ENCODE assay signal across 13 mouse cellular contexts in genomic region chr2:77200958-77201614, GRCm38 (mm10). TPM values are rescaled to one million over a fixed set of nuclear protein-coding genes. Genes with fewer than 3 reads are reported as not detected.
DNase-seq lines count a peak whose midpoint lies in the region; ATAC-seq and TF ChIP-seq lines count a peak whose summit lies in the region.
"Had no signal": no experiment of that assay in that cellular context is flagged by ENCODE, and none has a peak within 500 bp of the region (broad histone marks: within the 10 kb centered on the region; RNA-seq: fewer than 3 reads in every experiment).

No protein-coding gene starts in this region.

- DNase-seq in heart, postnatal 36 days: no peak
- DNase-seq in Patski (ENCODE audit: low read depth, low spot score): no peak
- DNase-seq in forebrain, embryonic 14.5 days (ENCODE audit: low spot score): no peak
- DNase-seq: gastrocnemius, postnatal 25 days; kidney, postnatal 4 days had no signal

- in situ Hi-C loops in Patski (cut with MboI; ENCODE audit: low pct_unique_long_range_greater_than_20kb): loop anchor here (10.0 kb wide), 1 partner anchor 136 kb away; no protein-coding TSS in a partner anchor

- H3K27me3 ChIP-seq in heart, embryonic 13.5 days (replicated peaks): no peaks in the 10 kb centered on the region
- H3K27me3 ChIP-seq in Patski: no peaks in the 10 kb centered on the region
- no peaks in the 10 kb centered on the region for H3K27me3 ChIP-seq in forebrain, embryonic 14.5 days (replicated peaks; ENCODE audit: control insufficient read depth, insufficient read depth, low read length)
- H3K27me3 ChIP-seq in forebrain, embryonic 16.5 days (replicated peaks; ENCODE audit: control insufficient read depth, insufficient read depth, low read length): no peaks in the 10 kb centered on the region
- H3K27me3 ChIP-seq: limb, embryonic 13.5 days; neural tube, embryonic 13.5 days; stomach, embryonic 15.5 days had no signal

- intact Hi-C loops in heart, postnatal 36 days (cut with DNase I): no loop called here

- no peak for ATAC-seq in heart, embryonic 13.5 days (ENCODE audit: extremely low read depth, insufficient number of reproducible peaks, low FRiP score, low TSS enrichment)
- peak; percentile 24 for ATAC-seq in Patski
- peak; percentile 97 for ATAC-seq in erythroblast, adult 5-6 weeks (replicated peaks; ENCODE audit: low FRiP score, poor library complexity, severe bottlenecking)
- peak; percentile 81 for ATAC-seq in megakaryocyte progenitor cell, adult 5-6 weeks (replicated peaks; ENCODE audit: poor library complexity)
- no peak for ATAC-seq in forebrain, embryonic 14.5 days
- ATAC-seq in forebrain, embryonic 16.5 days: no peak

- no peaks in the 10 kb centered on the region for H3K9me3 ChIP-seq in heart, embryonic 13.5 days
- H3K9me3 ChIP-seq in forebrain, embryonic 14.5 days (replicated peaks; ENCODE audit: control insufficient read depth, low read length): no peaks in the 10 kb centered on the region
- no peaks in the 10 kb centered on the region for H3K9me3 ChIP-seq in forebrain, embryonic 16.5 days (ENCODE audit: control insufficient read depth, low read length)
- H3K9me3 ChIP-seq: limb, embryonic 13.5 days; midbrain, embryonic 10.5 days; neural tube, embryonic 13.5 days; stomach, embryonic 15.5 days had no signal

- H3K36me3 ChIP-seq in heart, embryonic 13.5 days: peaks cover 27% of the 10 kb centered on the region
- peaks cover 21% of the 10 kb centered on the region for H3K36me3 ChIP-seq in forebrain, embryonic 14.5 days (ENCODE audit: control insufficient read depth, insufficient read depth, low read length)
- H3K36me3 ChIP-seq in forebrain, embryonic 16.5 days (ENCODE audit: control insufficient read depth, insufficient read depth): peaks cover 5% of the 10 kb centered on the region; the same call in 1 of the 2 replicates

- peaks cover 30% of the 10 kb centered on the region for H3K4me1 ChIP-seq in heart, embryonic 13.5 days
- no peaks in the 10 kb centered on the region for H3K4me1 ChIP-seq in forebrain, embryonic 14.5 days (ENCODE audit: control insufficient read depth, insufficient read depth, low read length)
- no peaks in the 10 kb centered on the region for H3K4me1 ChIP-seq in forebrain, embryonic 16.5 days (replicated peaks; ENCODE audit: control insufficient read depth, insufficient read depth, low read length)
- H3K4me1 ChIP-seq: midbrain, embryonic 10.5 days; neural tube, embryonic 13.5 days had no signal

- 0 out of 2 replicates have a peak overlapping the region, but pooled peaks have one; percentile 44 for H3K9ac ChIP-seq in heart, embryonic 13.5 days
- no peak overlapping the region for H3K9ac ChIP-seq in forebrain, embryonic 14.5 days (ENCODE audit: low read length)
- H3K9ac ChIP-seq in forebrain, embryonic 16.5 days (replicated peaks; ENCODE audit: low read depth, low read length): no peak overlapping the region
- H3K9ac ChIP-seq: limb, embryonic 13.5 days; neural tube, embryonic 13.5 days; stomach, embryonic 15.5 days had no signal

- H3K4me3 ChIP-seq in heart, embryonic 13.5 days: no peak overlapping the region
- no peak overlapping the region for H3K4me3 ChIP-seq in forebrain, embryonic 14.5 days (ENCODE audit: low read depth, low read length)
- no peak overlapping the region for H3K4me3 ChIP-seq in forebrain, embryonic 16.5 days (replicated peaks; ENCODE audit: low read length)
- H3K4me3 ChIP-seq: limb, embryonic 13.5 days; midbrain, embryonic 10.5 days; neural tube, embryonic 13.5 days; stomach, embryonic 15.5 days had no signal

- TF ChIP-seq CTCF in Patski (IDR thresholded peaks at IDR 0.05): no peak

- POLR2A ChIA-PET in Patski (lab: Charles Lee): no interaction called here

- peak overlapping the region; percentile 44 for H3K4me2 ChIP-seq in heart, embryonic 13.5 days
- no peak overlapping the region for H3K4me2 ChIP-seq in forebrain, embryonic 14.5 days (ENCODE audit: low read length)
- no peak overlapping the region for H3K4me2 ChIP-seq in forebrain, embryonic 16.5 days (ENCODE audit: low read length)
- H3K4me2 ChIP-seq: limb, embryonic 13.5 days; neural tube, embryonic 13.5 days; stomach, embryonic 15.5 days had no signal

- WGBS in heart, embryonic 13.5 days: 75% methylated on average over 5 of the region's 5 CpGs
- 94% methylated on average over 5 of the region's 5 CpGs for WGBS in forebrain, embryonic 14.5 days
- 91% methylated on average over 5 of the region's 5 CpGs for WGBS in forebrain, embryonic 16.5 days

- H3K27ac ChIP-seq in heart, embryonic 13.5 days (replicated peaks): peak overlapping the region; percentile 54
- H3K27ac ChIP-seq in forebrain, embryonic 14.5 days (ENCODE audit: low read depth, low read length): no peak overlapping the region
- no peak overlapping the region for H3K27ac ChIP-seq in forebrain, embryonic 16.5 days (ENCODE audit: low read length)
- H3K27ac ChIP-seq: limb, embryonic 13.5 days; midbrain, embryonic 10.5 days; neural tube, embryonic 13.5 days; stomach, embryonic 15.5 days had no signal

- CTCF ChIA-PET in Patski (lab: Charles Lee): interaction anchor here (1.2 to 3.7 kb wide), 4 partner anchors 11 to 119 kb away, joined by 3 to 13 read pairs (median 4); no protein-coding TSS in a partner anchor

RNA-seq across cellular contexts. Expression of gene Ccdc141, which starts 30.6 kb away (rescaled TPM):
- polyA plus RNA-seq in heart, embryonic 13.5 days (2015; fragmentation: Nextera tagmentation; extraction: Ambion mirVana): 156 and 170 TPM in 2 replicates
- 100 to 1,000 TPM; 196 to 201 TPM for total RNA-seq in heart, postnatal 36 days (2021)
- polyA plus RNA-seq in Patski (2021): 0.56 TPM
- total RNA-seq in erythroblast, adult 5-6 weeks (2015; ENCODE audit: low replicate concordance): 0.42 and 4.4 TPM in 2 replicates
- total RNA-seq in erythroblast, adult 5-6 weeks (2017; ENCODE audit: low replicate concordance): 2.0 and 3.5 TPM in 2 replicates
- total RNA-seq in megakaryocyte progenitor cell, adult 5-6 weeks (2015): 0.30 and 1.3 TPM in 2 replicates
- total RNA-seq in megakaryocyte progenitor cell, adult 5-6 weeks (2017): not detected in 2 replicates
- 4.3 and 5.1 TPM in 2 replicates for polyA plus RNA-seq in forebrain, embryonic 14.5 days (2014; fragmentation: Nextera tagmentation; extraction: Ambion mirVana)
- 4.8 and 6.1 TPM in 2 replicates for polyA plus RNA-seq in forebrain, embryonic 16.5 days (2015; fragmentation: Nextera tagmentation; extraction: Ambion mirVana)

Comparison
In these comparisons a context has a peak if more than half of its experiments do, and no peak if none do; other contexts are left out.
1. ATAC-seq: peak in Patski (single experiment), erythroblast, adult 5-6 weeks (single experiment) and megakaryocyte progenitor cell, adult 5-6 weeks (single experiment); none in heart, embryonic 13.5 days (single experiment), forebrain, embryonic 14.5 days (single experiment) and forebrain, embryonic 16.5 days (single experiment).
2. RNA of gene Ccdc141, which starts 30.6 kb away (polyA plus RNA-seq): 156 to 170 TPM in heart, embryonic 13.5 days; 4.8 to 6.1 TPM in forebrain, embryonic 16.5 days, 4.3 to 5.1 TPM in forebrain, embryonic 14.5 days and 0.56 TPM in Patski (single experiment); every median in the first group is over 10 times any median in the second.